Mouse (Mus musculus) megakaryocyte, embryonic 14.5 days (primary cell): ENCODE measurements at regions not wholly inside any gene's neighbourhood (a gene's known extent, or its start where the extent isn't known, plus 50 kb on each side); places are given as distances from the start of the nearest gene placed in this dataset.

Experiments
- FLI1 ChIP-seq: IDR thresholded peaks from 2 replicates; pipeline ENCODE4 v1.6.1; 2012; ENCODE audit warnings: low read length, inconsistent platforms, mixed read lengths
- GATA1 ChIP-seq: IDR thresholded peaks from 3 replicates; pipeline ENCODE4 v1.6.1; 2012; ENCODE audit warnings: mixed read lengths, low read length, inconsistent platforms, borderline replicate concordance

GRCm38 (mm10) chr3:6866148-6866483, 245.9 kb upstream of the 1700008P02Rik start:
- no peak for TF ChIP-seq GATA1
- no peak for TF ChIP-seq FLI1
